Mouse (Mus musculus) A20 (cell line): ENCODE results near the gene Olfr313.
A peak's percentile ranks its signal among the peaks of the same experiment; 100 is the strongest.
"Not testable (repeated sequence)": the region's sequence is repeated elsewhere in the genome, so short reads cannot be mapped to it uniquely, and the experiment has no call there.

ENCODE experiments used
- DNase-seq: peaks from one replicate; pipeline ENCODE4 v3.0.0-alpha.2; 2011; ENCODE audit warnings: low read depth, low spot score

Olfr313 gene

GRCm38 (mm10) chr11:58814700-58815099, at the start of gene Olfr313:
TSS of gene Olfr313 (plus strand) at chr11:58815000.
- DNase-seq = not testable (repeated sequence)

GRCm38 (mm10) chr11:58772888-58773287, 41.9 kb upstream of the Olfr313 start, which contains the start of gene Olfr315:
TSS of gene Olfr315 (plus strand) at chr11:58773188.
- no peak for DNase-seq

DNA sequence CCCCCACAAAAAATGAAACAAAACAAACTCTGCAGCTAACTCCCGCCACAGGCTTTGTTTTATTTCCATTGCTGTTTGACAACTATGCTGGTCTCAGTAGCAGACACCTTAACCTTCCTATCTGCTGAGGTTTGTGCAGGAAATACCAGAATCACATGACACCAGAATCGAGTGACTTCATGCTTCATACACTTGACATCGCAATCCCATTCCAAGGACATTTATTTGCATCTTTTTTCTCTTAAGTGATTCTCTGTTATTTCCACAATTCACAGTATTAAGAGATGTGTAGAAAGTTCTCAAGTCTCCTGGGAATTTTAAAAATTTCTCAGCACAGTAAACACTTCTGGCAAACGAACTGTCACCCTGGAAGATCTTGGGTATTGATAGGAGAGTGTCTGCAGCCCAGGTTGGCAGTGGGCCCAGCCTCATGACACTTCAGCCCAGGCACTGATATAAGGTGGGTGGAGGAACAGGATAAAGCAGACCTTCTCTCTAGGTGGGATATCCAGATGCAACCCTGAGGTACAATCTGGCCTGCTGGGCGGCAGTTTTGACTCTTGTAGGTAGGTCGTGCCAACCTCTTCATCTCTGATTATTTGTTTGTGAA, 32.2 kb upstream of the Olfr313 start, which contains the start of gene Olfr314:
Gene Olfr314, plus strand, starts transcription at position 473 of the 610 bp plus-strand sequence.
- DNase-seq = no peak

- DNase-seq = no peak
Observed at GRCm38 (mm10) chr11:58784182-58784581, 30.6 kb upstream of the Olfr313 start.

GRCm38 (mm10) chr11:58787651-58788050, 27.1 kb upstream of the Olfr313 start:
- DNase-seq = no peak

GRCm38 (mm10) chr11:58788346-58788745, 26.5 kb upstream of the Olfr313 start:
- no peak for DNase-seq

DNA sequence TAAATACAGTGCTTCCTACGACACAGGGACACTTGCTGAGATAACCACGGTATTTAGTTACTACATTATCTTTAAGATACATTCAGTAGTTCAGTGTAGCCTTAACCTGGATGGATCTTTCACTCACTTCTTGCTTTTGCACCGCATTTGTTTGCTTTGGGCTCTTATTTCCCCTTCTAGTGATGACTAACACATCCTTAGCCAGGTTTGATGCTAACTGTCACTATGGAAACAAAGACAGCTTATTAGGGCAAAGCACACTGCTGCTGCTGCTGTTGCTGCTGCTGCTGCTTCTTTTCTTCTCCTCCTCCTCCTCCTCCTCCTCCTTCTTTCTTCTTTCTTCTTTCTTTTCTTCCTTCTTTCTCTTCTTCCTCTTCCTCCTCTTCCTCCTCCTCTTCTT, 25.3 kb upstream of the Olfr313 start:
- peak; percentile 45 for DNase-seq

DNA sequence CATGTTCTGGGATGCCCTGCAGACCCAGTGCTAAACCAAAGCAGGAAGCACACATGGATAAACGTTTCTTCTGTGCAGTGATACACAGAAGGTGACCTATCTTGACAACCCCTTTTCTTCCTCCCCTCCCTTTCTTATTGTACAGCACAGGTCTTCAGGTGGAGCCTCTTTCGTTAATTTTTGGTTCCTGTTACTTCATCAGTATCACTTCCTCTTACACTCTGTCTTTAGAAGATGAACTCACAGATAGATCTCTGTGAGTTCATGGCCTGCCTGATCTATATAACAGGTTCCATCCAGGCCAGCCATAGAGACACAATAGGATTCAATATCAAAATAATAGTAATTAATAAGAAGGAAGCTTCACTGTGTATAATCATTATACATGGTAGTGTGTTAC, 24.7 kb upstream of the Olfr313 start:
- peak; percentile 80 for DNase-seq

DNA sequence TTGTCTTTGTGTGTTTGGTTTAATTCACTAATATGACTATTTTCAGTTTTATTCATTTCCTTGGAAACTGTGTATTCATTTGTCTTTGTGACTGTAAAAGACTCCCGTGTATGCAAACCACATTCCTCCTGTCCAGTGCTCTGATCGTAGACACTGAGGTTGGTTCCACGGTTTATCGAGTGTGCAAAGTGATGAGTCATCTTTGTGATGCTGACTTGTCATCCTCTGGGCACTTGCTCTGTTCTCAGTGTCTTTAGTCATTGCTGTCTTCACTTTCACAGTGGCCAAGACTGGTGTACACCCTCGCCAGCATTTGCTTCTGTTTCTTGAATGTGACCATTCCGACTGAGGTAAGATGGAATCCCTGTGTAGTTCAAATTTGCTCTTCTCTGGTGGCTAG, 24.2 kb upstream of the Olfr313 start:
- peak; percentile 52 for DNase-seq

GRCm38 (mm10) chr11:58795856-58796255, 18.9 kb upstream of the Olfr313 start:
- DNase-seq = peak; percentile 52

DNA sequence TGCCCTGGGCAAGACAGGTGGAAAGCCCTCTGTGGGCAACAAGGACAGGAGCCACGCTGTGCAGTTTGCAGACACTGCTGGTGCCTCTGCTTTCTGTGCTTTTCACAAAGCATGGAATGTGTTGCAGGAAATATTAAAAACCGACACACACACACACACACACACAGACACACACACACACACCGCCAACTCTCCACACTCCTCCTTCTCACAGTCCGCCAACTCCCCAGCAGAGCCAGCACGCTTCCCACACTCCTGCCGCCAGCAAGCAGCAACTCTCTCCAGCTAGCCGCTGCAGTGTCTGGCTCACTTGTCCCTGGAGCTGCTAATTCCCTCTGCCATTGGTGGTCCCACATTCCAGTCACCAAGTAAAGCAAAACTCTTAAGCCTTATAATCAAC, 17.9 kb upstream of the Olfr313 start:
- DNase-seq = no peak

DNA sequence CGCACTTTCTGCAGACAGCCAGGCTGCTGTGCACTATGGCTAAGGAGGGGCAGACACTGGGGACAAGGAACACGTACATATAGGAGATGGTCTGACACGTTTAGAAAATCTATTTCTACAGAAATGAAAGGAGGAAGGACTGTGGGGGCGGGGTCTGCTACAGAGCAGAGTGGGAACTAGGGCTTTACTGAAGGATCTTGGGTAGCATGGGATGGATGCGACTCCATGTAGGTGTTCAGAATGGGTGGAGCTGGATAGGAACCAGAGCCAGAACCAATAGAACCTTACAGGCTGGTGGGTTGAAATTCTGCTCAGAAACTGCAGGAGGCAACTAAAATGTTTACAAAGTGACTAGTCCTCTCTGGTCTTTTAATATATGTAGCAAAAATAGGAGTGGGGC, 15.1 kb upstream of the Olfr313 start:
- DNase-seq = no peak

DNA sequence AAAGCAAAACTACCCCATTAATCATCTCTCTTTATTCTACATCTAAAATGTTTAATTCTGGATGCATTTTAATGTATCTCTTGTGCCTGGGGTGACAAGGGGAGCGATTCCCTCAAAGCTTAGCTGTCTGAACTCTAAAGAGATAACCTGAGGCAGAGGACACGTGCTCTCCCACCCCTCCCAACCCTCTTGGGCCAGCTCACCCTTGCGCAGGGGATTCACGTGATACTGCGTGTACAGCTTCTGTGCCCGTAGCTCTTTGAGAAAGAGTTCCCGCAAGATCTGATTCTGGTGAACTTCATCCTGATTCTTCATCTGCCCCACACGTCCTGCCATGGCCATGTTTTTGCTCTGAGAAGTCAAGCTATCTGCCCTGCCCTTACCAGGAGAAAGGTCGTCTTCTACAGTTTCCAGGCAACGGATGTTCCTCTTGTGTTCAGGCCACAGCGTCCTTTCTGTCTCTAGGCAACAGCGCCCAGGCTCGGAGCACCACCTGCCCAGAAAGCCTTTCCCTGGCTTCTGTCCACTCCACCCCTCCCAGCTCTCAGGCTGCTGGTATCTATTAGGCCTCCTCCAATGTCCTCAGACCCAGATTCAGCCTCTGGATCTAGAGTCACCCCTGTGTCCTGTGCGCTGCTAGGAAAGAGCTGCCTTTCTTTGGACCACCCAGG, 13.1 kb upstream of the Olfr313 start, which contains the start of gene Fam183b:
Gene Fam183b, minus strand, starts transcription at position 403 of the 671 bp plus-strand sequence.
- peak; percentile 25 for DNase-seq

GRCm38 (mm10) chr11:58803871-58804270, 10.9 kb upstream of the Olfr313 start:
- no peak for DNase-seq

GRCm38 (mm10) chr11:58804393-58804792, 10.4 kb upstream of the Olfr313 start:
- DNase-seq = no peak

DNA sequence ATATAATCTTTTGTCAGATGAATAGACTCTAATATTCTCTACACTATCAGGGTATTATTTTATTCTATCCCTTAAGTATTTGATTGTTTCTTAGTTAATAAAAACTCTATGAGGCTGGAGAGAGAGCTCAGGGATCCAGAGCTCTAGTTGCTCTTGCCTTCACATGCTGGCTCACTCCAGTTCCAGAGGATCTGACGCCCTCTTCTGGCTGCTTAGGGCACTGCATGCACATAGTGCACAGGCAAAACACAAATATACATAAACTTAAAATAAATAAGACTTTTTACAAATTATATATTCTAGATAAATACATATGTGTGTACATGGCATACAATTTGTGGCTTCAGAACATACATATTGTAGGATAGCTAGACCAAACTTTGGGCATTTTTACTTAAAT, 2.8 kb upstream of the Olfr313 start:
- peak; percentile 37 for DNase-seq

GRCm38 (mm10) chr11:58815676-58816075, 876 bp downstream of the Olfr313 start:
- DNase-seq = peak; percentile 12

DNA sequence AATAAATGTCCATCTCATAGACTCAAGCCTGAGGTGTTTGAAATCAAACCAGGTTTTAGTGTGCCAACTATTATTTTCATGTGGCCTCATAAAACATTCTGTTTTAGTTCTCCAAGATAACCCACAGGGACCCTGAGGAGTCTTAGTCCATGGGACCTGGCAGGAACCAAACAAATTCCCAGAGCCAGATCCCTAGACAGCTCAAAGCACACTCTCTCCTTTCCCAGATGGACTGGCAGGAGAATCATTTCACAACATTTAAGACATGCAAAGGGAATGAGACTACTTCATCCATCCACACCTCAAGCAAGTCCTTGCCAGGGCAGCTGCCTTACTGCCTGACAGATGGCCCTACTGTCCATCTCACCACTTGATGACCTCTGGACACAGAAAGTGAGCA, 14.1 kb downstream of the Olfr313 start, which contains the start of gene Olfr312:
Gene Olfr312, plus strand, starts transcription at position 301 of the 400 bp plus-strand sequence.
- not testable (repeated sequence) for DNase-seq

- DNase-seq = no peak
Observed at GRCm38 (mm10) chr11:58829764-58830163, 15.0 kb downstream of the Olfr313 start.

GRCm38 (mm10) chr11:58832541-58832940, 17.7 kb downstream of the Olfr313 start:
- DNase-seq = not testable (repeated sequence)

GRCm38 (mm10) chr11:58838951-58839350, 24.2 kb downstream of the Olfr313 start, which contains the start of gene Olfr311:
TSS of gene Olfr311 (plus strand) at chr11:58839251.
- not testable (repeated sequence) for DNase-seq

DNA sequence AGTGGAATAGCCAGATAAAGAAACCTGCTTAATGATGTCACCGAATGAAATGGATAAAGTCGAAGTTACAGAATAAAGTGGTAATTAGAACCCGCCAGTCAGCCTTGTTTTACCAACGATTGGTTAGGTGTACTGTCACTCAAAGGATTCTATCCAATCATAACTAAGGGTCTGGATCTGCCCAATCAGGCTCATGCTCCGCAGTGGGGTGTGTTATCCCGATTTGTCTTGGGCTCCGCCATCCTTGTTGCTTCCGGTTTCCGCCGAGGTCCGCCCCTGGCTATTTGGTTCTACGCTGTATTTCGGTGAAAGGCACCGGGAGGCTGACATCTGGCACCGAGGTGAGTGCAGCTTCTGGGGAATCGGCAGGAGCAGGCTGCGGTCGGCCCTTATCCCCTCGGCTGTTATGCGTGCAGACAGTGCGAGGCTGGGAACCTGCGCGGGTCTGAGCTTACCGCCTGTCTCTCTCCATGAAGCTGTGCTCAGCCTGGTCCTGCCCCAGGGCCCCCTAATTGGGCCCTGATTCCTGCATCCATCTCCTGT, 32.2 kb downstream of the Olfr313 start, which contains the start of gene Gm12258:
Gene Gm12258, plus strand, starts transcription at position 240 of the 543 bp plus-strand sequence.
- DNase-seq = peak; percentile 98
